ENCODE assay signal across 18 mouse cellular contexts in genomic region chr8:65067694-65068472, GRCm38 (mm10). TPM values are rescaled to one million over a fixed set of nuclear protein-coding genes. Genes with fewer than 3 reads are reported as not detected.
DNase-seq lines count a peak whose midpoint lies in the region; ATAC-seq lines count a peak whose summit lies in the region.
"Had no signal": no experiment of that assay in that cellular context is flagged by ENCODE, and none has a peak within 500 bp of the region (broad histone marks: within the 10 kb centered on the region; RNA-seq: fewer than 3 reads in every experiment).

No protein-coding gene starts in this region.

- 54% methylated on average over 10 of the region's 10 CpGs for WGBS in heart, embryonic 11.5 days (ENCODE audit: insufficient replicate concordance)
- 7% methylated on average over 10 of the region's 10 CpGs for WGBS in forebrain, embryonic 14.5 days
- WGBS in neural tube, embryonic 14.5 days: 17% methylated on average over 10 of the region's 10 CpGs
- 56% methylated on average over 10 of the region's 10 CpGs for WGBS in liver, embryonic 12.5 days (ENCODE audit: insufficient replicate concordance)

- ATAC-seq in heart, embryonic 11.5 days (replicated peaks; ENCODE audit: insufficient number of reproducible peaks, low FRiP score, low TSS enrichment): no peak
- peak; percentile 68 for ATAC-seq in forebrain, embryonic 14.5 days
- ATAC-seq in neural tube, embryonic 14.5 days (ENCODE audit: low read depth): peak; percentile 68; the same call in 1 of the 2 replicates
- no peak for ATAC-seq in liver, embryonic 12.5 days

- H3K36me3 ChIP-seq in heart, embryonic 11.5 days (ENCODE audit: control insufficient read depth, insufficient read depth, low read length): no peaks in the 10 kb centered on the region
- no peaks in the 10 kb centered on the region for H3K36me3 ChIP-seq in forebrain, embryonic 14.5 days (ENCODE audit: control insufficient read depth, insufficient read depth, low read length)
- no peaks in the 10 kb centered on the region for H3K36me3 ChIP-seq in neural tube, embryonic 14.5 days (ENCODE audit: control insufficient read depth, insufficient read depth, low read length)
- no peaks in the 10 kb centered on the region for H3K36me3 ChIP-seq in liver, embryonic 12.5 days
- H3K36me3 ChIP-seq: lung, embryonic 15.5 days had no signal

- no peaks in the 10 kb centered on the region for H3K4me1 ChIP-seq in heart, embryonic 11.5 days (ENCODE audit: control insufficient read depth, insufficient read depth, low read length)
- no peaks in the 10 kb centered on the region for H3K4me1 ChIP-seq in forebrain, embryonic 14.5 days (ENCODE audit: control insufficient read depth, insufficient read depth, low read length)
- no peaks in the 10 kb centered on the region for H3K4me1 ChIP-seq in neural tube, embryonic 14.5 days (ENCODE audit: control insufficient read depth, insufficient read depth, low read length)
- no peaks in the 10 kb centered on the region for H3K4me1 ChIP-seq in liver, embryonic 12.5 days
- H3K4me1 ChIP-seq: lung, embryonic 15.5 days had no signal

- no peaks in the 10 kb centered on the region for H3K9me3 ChIP-seq in heart, embryonic 11.5 days (replicated peaks; ENCODE audit: control insufficient read depth, low read length)
- H3K9me3 ChIP-seq in forebrain, embryonic 14.5 days (replicated peaks; ENCODE audit: control insufficient read depth, low read length): no peaks in the 10 kb centered on the region
- H3K9me3 ChIP-seq in neural tube, embryonic 14.5 days (ENCODE audit: control insufficient read depth, low read length): no peaks in the 10 kb centered on the region
- H3K9me3 ChIP-seq in liver, embryonic 12.5 days (replicated peaks): no peaks in the 10 kb centered on the region
- H3K9me3 ChIP-seq: lung, embryonic 15.5 days had no signal

- H3K4me2 ChIP-seq in heart, embryonic 11.5 days: no peak overlapping the region
- peak overlapping the region; percentile 29; the same call in 1 of the 2 replicates for H3K4me2 ChIP-seq in forebrain, embryonic 14.5 days (ENCODE audit: low read length)
- no peak overlapping the region for H3K4me2 ChIP-seq in neural tube, embryonic 14.5 days (ENCODE audit: low read depth, low read length)
- no peak overlapping the region for H3K4me2 ChIP-seq in liver, embryonic 12.5 days
- H3K4me2 ChIP-seq: lung, embryonic 15.5 days had no signal

- DNase-seq in heart, adult 11 months: peak; percentile 43
- DNase-seq in retina, embryonic 14.5 days (ENCODE audit: low spot score): peak; percentile 1
- DNase-seq in retina, postnatal 1 day: no peak
- peak; percentile 46 for DNase-seq in forebrain, embryonic 14.5 days (ENCODE audit: low spot score)
- DNase-seq in testis, postnatal 10 days (ENCODE audit: low spot score): no peak
- DNase-seq: cerebellum, adult 8-10 months; gastrocnemius, postnatal 14 days; kidney, postnatal 25 days had no signal

- H3K9ac ChIP-seq in heart, embryonic 11.5 days (ENCODE audit: low read depth, low read length): no peak overlapping the region
- no peak overlapping the region for H3K9ac ChIP-seq in forebrain, embryonic 14.5 days (ENCODE audit: low read length)
- H3K9ac ChIP-seq in neural tube, embryonic 14.5 days (replicated peaks; ENCODE audit: low read depth, low read length): no peak overlapping the region
- H3K9ac ChIP-seq in liver, embryonic 12.5 days: no peak overlapping the region
- H3K9ac ChIP-seq: lung, embryonic 15.5 days had no signal

- H3K4me3 ChIP-seq in heart, embryonic 11.5 days (ENCODE audit: low read depth, low read length): no peak overlapping the region
- no peak overlapping the region for H3K4me3 ChIP-seq in forebrain, embryonic 14.5 days (ENCODE audit: low read depth, low read length)
- no peak overlapping the region for H3K4me3 ChIP-seq in neural tube, embryonic 14.5 days (ENCODE audit: low read depth, low read length)
- no peak overlapping the region for H3K4me3 ChIP-seq in liver, embryonic 12.5 days
- H3K4me3 ChIP-seq: lung, embryonic 15.5 days had no signal

- H3K27me3 ChIP-seq in heart, embryonic 11.5 days (ENCODE audit: control insufficient read depth, insufficient read depth, low read length): no peaks in the 10 kb centered on the region
- H3K27me3 ChIP-seq in forebrain, embryonic 14.5 days (replicated peaks; ENCODE audit: control insufficient read depth, insufficient read depth, low read length): no peaks in the 10 kb centered on the region
- H3K27me3 ChIP-seq in neural tube, embryonic 14.5 days (ENCODE audit: control insufficient read depth, insufficient read depth, low read length): no peaks in the 10 kb centered on the region
- no peaks in the 10 kb centered on the region for H3K27me3 ChIP-seq in liver, embryonic 12.5 days (replicated peaks)
- H3K27me3 ChIP-seq: lung, embryonic 15.5 days had no signal

- H3K27ac ChIP-seq in heart, embryonic 11.5 days (ENCODE audit: low read depth, low read length): no peak overlapping the region
- H3K27ac ChIP-seq in forebrain, embryonic 14.5 days (ENCODE audit: low read depth, low read length): no peak overlapping the region
- no peak overlapping the region for H3K27ac ChIP-seq in neural tube, embryonic 14.5 days (ENCODE audit: low read depth, low read length)
- H3K27ac ChIP-seq in liver, embryonic 12.5 days: no peak overlapping the region
- H3K27ac ChIP-seq: lung, embryonic 15.5 days had no signal

RNA-seq across cellular contexts. Expression of gene Gm10663, which starts 7.0 kb away (rescaled TPM):
- not detected in 2 replicates for polyA plus RNA-seq in heart, embryonic 11.5 days (2014; fragmentation: Nextera tagmentation; extraction: Ambion mirVana)
- polyA plus RNA-seq in forebrain, embryonic 14.5 days (2014; fragmentation: Nextera tagmentation; extraction: Ambion mirVana): not detected in 2 replicates
- polyA plus RNA-seq in neural tube, embryonic 14.5 days (2014; fragmentation: Nextera tagmentation; extraction: Ambion mirVana): not detected in 2 replicates
- not detected in 2 replicates for polyA plus RNA-seq in liver, embryonic 12.5 days (2016; fragmentation: Nextera tagmentation; extraction: Ambion mirVana)
- polyA plus RNA-seq: embryonic facial prominence, embryonic 11.5 days; heart, embryonic 16.5 days; intestine, embryonic 14.5 days; limb, embryonic 14.5 days; lung, embryonic 15.5 days; small intestine, adult 2 months; stomach, embryonic 16.5 days had no signal

RNA-seq across cellular contexts. Expression of gene Apela, which starts 30.7 kb away (rescaled TPM):
- 22.2 and 26.3 TPM in 2 replicates for polyA plus RNA-seq in heart, embryonic 11.5 days (2014; fragmentation: Nextera tagmentation; extraction: Ambion mirVana)
- polyA plus RNA-seq in forebrain, embryonic 14.5 days (2014; fragmentation: Nextera tagmentation; extraction: Ambion mirVana): 1.1 and 1.3 TPM in 2 replicates
- 2.4 and 3.3 TPM in 2 replicates for polyA plus RNA-seq in neural tube, embryonic 14.5 days (2014; fragmentation: Nextera tagmentation; extraction: Ambion mirVana)
- 0.74 and 0.88 TPM in 2 replicates for polyA plus RNA-seq in liver, embryonic 12.5 days (2016; fragmentation: Nextera tagmentation; extraction: Ambion mirVana)
- polyA plus RNA-seq: small intestine, adult 2 months had no signal

RNA-seq across cellular contexts. Expression of gene Trim60, which starts 49.5 kb away (rescaled TPM):
- not detected in 2 replicates for polyA plus RNA-seq in heart, embryonic 11.5 days (2014; fragmentation: Nextera tagmentation; extraction: Ambion mirVana)
- polyA plus RNA-seq in forebrain, embryonic 14.5 days (2014; fragmentation: Nextera tagmentation; extraction: Ambion mirVana): not detected in 2 replicates
- polyA plus RNA-seq in neural tube, embryonic 14.5 days (2014; fragmentation: Nextera tagmentation; extraction: Ambion mirVana): not detected in 2 replicates
- polyA plus RNA-seq in liver, embryonic 12.5 days (2016; fragmentation: Nextera tagmentation; extraction: Ambion mirVana): not detected in 2 replicates
- polyA plus RNA-seq: embryonic facial prominence, embryonic 11.5 days; heart, embryonic 16.5 days; intestine, embryonic 14.5 days; lung, embryonic 15.5 days; small intestine, adult 2 months; stomach, embryonic 16.5 days had no signal

RNA-seq across cellular contexts. Expression of gene Trim61, which starts 49.6 kb away (rescaled TPM):
- polyA plus RNA-seq in heart, embryonic 11.5 days (2014; fragmentation: Nextera tagmentation; extraction: Ambion mirVana): 0.30 and 0.35 TPM in 2 replicates
- not detected in 2 replicates for polyA plus RNA-seq in forebrain, embryonic 14.5 days (2014; fragmentation: Nextera tagmentation; extraction: Ambion mirVana)
- polyA plus RNA-seq in neural tube, embryonic 14.5 days (2014; fragmentation: Nextera tagmentation; extraction: Ambion mirVana): 0.13 TPM in 1 of 2 replicates, not detected in the other
- not detected in 2 replicates for polyA plus RNA-seq in liver, embryonic 12.5 days (2016; fragmentation: Nextera tagmentation; extraction: Ambion mirVana)
- polyA plus RNA-seq: embryonic facial prominence, embryonic 11.5 days; intestine, embryonic 14.5 days; lung, embryonic 15.5 days; small intestine, adult 2 months had no signal

Comparison
In these comparisons a context has a peak if more than half of its experiments do, and no peak if none do; other contexts are left out.
1. DNase-seq: peak in heart, adult 11 months (single experiment), retina, embryonic 14.5 days (single experiment) and forebrain, embryonic 14.5 days (single experiment); none in retina, postnatal 1 day (single experiment) and testis, postnatal 10 days (single experiment).
2. ATAC-seq: peak in forebrain, embryonic 14.5 days (single experiment) and neural tube, embryonic 14.5 days (single experiment); none in heart, embryonic 11.5 days (single experiment) and liver, embryonic 12.5 days (single experiment).